37 mouse cellular contexts compared by ENCODE assay signal in the genomic region with DNA sequence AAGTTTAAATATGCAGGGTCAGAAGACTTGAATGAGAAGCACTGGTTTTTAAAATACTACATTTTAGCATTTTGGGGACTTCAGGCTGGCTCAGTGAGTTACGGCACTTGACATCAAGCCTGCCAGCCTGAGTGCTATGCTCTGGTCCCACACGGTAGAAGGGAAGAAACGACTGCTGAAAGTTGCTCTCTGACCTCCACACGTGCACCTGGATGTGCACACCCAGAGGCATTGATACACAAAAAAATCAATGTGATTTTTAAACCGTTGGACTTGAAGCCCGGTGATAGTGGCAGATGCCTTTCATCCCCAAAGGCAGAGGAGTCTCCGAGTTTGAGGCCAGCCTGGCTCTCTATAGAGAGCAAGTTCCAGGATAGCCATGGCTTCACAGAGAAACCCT. TPM values are rescaled to one million over a fixed set of nuclear protein-coding genes. Genes with fewer than 3 reads are reported as not detected.
"Had no signal": no experiment of that assay in that cellular context is flagged by ENCODE, and none has a peak within 500 bp of the region (broad histone marks: within the 10 kb centered on the region; RNA-seq: fewer than 3 reads in every experiment).

No protein-coding gene starts in this region.

- H3K27ac ChIP-seq: left cerebral cortex, adult 2 months; limb, embryonic 10.5 days; limb, embryonic 12.5 days; limb, embryonic 13.5 days; limb, embryonic 15.5 days; liver, embryonic 12.5 days; liver, embryonic 13.5 days; liver, embryonic 14.5 days; liver, embryonic 15.5 days; lung, embryonic 15.5 days; macrophage; midbrain, embryonic 10.5 days; midbrain, embryonic 12.5 days; midbrain, embryonic 13.5 days; midbrain, embryonic 15.5 days; neural tube, embryonic 12.5 days had no signal

- H3K9ac ChIP-seq: limb, embryonic 12.5 days; limb, embryonic 13.5 days; limb, embryonic 15.5 days; liver, embryonic 12.5 days; liver, embryonic 13.5 days; liver, embryonic 14.5 days; liver, embryonic 15.5 days; lung, embryonic 14.5 days; lung, embryonic 15.5 days; midbrain, embryonic 12.5 days; midbrain, embryonic 13.5 days; midbrain, embryonic 15.5 days; neural tube, embryonic 12.5 days had no signal

- H3K9me3 ChIP-seq: limb, embryonic 10.5 days; limb, embryonic 12.5 days; limb, embryonic 13.5 days; limb, embryonic 15.5 days; liver, embryonic 12.5 days; liver, embryonic 13.5 days; liver, embryonic 15.5 days; lung, embryonic 15.5 days; megakaryocyte, embryonic 14.5 days; midbrain, embryonic 10.5 days; midbrain, embryonic 12.5 days; midbrain, embryonic 13.5 days; midbrain, embryonic 15.5 days; neural tube, embryonic 12.5 days had no signal

- DNase-seq: left cerebral cortex, postnatal 4 days; liver, embryonic 13.5 days; lung, adult 18-20 months; lung, adult 2 months; lung, embryonic 14.5 days; lung, postnatal 10 days; lung, postnatal 14 days; lung, postnatal 36 days; lung, postnatal 4 days; midbrain, embryonic 14.5 days had no signal

- H3K36me3 ChIP-seq: limb, embryonic 10.5 days; limb, embryonic 12.5 days; limb, embryonic 13.5 days; limb, embryonic 15.5 days; liver, embryonic 12.5 days; liver, embryonic 13.5 days; liver, embryonic 15.5 days; lung, embryonic 15.5 days; midbrain, embryonic 10.5 days; midbrain, embryonic 12.5 days; midbrain, embryonic 13.5 days; midbrain, embryonic 15.5 days; neural tube, embryonic 12.5 days had no signal

- H3K4me2 ChIP-seq: limb, embryonic 12.5 days; limb, embryonic 13.5 days; limb, embryonic 15.5 days; liver, embryonic 12.5 days; liver, embryonic 13.5 days; liver, embryonic 15.5 days; lung, embryonic 14.5 days; lung, embryonic 15.5 days; midbrain, embryonic 11.5 days; midbrain, embryonic 12.5 days; midbrain, embryonic 13.5 days; midbrain, embryonic 15.5 days; neural tube, embryonic 12.5 days had no signal

- H3K4me3 ChIP-seq: left cerebral cortex, adult 2 months; limb, embryonic 10.5 days; limb, embryonic 12.5 days; limb, embryonic 13.5 days; limb, embryonic 15.5 days; liver, embryonic 12.5 days; liver, embryonic 13.5 days; liver, embryonic 15.5 days; lung, embryonic 15.5 days; megakaryocyte, embryonic 14.5 days; midbrain, embryonic 10.5 days; midbrain, embryonic 12.5 days; midbrain, embryonic 13.5 days; midbrain, embryonic 15.5 days; myocyte; neural tube, embryonic 12.5 days had no signal

- H3K27me3 ChIP-seq: lung, embryonic 15.5 days; midbrain, embryonic 12.5 days; midbrain, embryonic 13.5 days; midbrain, embryonic 15.5 days had no signal

- ATAC-seq: liver, embryonic 12.5 days; lung, postnatal 0 days; midbrain, embryonic 13.5 days; midbrain, embryonic 15.5 days; midbrain, embryonic 16.5 days had no signal

RNA-seq across cellular contexts. Expression of a gene that starts 7.5 kb away (rescaled TPM):
- total RNA-seq: megakaryocyte progenitor cell, adult 5-6 weeks; megakaryocyte, adult 5-6 weeks; megakaryocyte-erythroid progenitor cell, adult 5-6 weeks; monocyte, adult 5-6 weeks had no signal
- polyA plus RNA-seq: limb, embryonic 15.5 days; liver, embryonic 12.5 days; liver, embryonic 13.5 days; liver, embryonic 15.5 days; liver, embryonic 16.5 days; lung, adult 2 months; lung, embryonic 15.5 days; lung, embryonic 16.5 days; lung, postnatal 0 days; macrophage; myocyte had no signal

RNA-seq across cellular contexts. Expression of a gene that starts 32.0 kb away (rescaled TPM):
- total RNA-seq: midbrain, postnatal 0 days had no signal
- polyA plus RNA-seq: macrophage had no signal
